Mouse (Mus musculus): ENCODE measurements around the gene Blzf1. TPM values are rescaled to one million over a fixed set of nuclear protein-coding genes. Genes with fewer than 3 reads are reported as not detected.

The Blzf1 gene
- polyA plus RNA-seq (2014; fragmentation: Nextera tagmentation; extraction: Ambion mirVana) = 28.8 and 30.8 TPM in 2 replicates

- peak; percentile 100 for DNase-seq (ENCODE audit: low spot score)
- H3K4me3 ChIP-seq (ENCODE audit: low read depth, low read length) = peak within 1 kb of the TSS; percentile 48
- under 1% methylated on average over 35 of the region's 35 CpGs for WGBS
Observed at GRCm38 (mm10) chr1:164307124-164307751, at the start of gene Blzf1. Blzf1 (minus strand) TSS chr1:164307489.

GRCm38 (mm10) chr1:164353443-164353842 is 46.2 kb upstream of the Blzf1 start:
- Histone ChIP-seq H3K27me3 (ENCODE audit: control insufficient read depth, insufficient read depth, low read length) (no peaks in the 10 kb centered on the region), H3K4me1 (replicated peaks; ENCODE audit: control insufficient read depth, insufficient read depth, low read length) (no peaks in the 10 kb centered on the region; the same call in 1 of the 2 replicates), H3K9me3 (ENCODE audit: control insufficient read depth, low read length) (no peaks in the 10 kb centered on the region), H3K27ac (ENCODE audit: low read depth, low read length) (no peak overlapping the region), H3K36me3 (ENCODE audit: control insufficient read depth, insufficient read depth, low read length) (no peaks in the 10 kb centered on the region), H3K4me3 (ENCODE audit: low read depth, low read length) (no peak overlapping the region), H3K9ac (ENCODE audit: low read depth, low read length) (no peak overlapping the region), H3K4me2 (replicated peaks; ENCODE audit: low read depth, low read length) (no peak overlapping the region)
- 52% methylated on average over 3 of the region's 3 CpGs for WGBS
- ATAC-seq (ENCODE audit: low FRiP score) (peak; percentile 40; the same call in 1 of the 2 replicates), DNase-seq (ENCODE audit: low spot score) (no peak)

More at GRCm38 (mm10) chr1:164307124-164307751, at the start of gene Blzf1:
- no peaks in the 10 kb centered on the region for H3K36me3 ChIP-seq (ENCODE audit: control insufficient read depth, insufficient read depth, low read length)
- ATAC-seq (ENCODE audit: low FRiP score) = peak; percentile 99
- H3K9ac ChIP-seq (ENCODE audit: low read depth, low read length) = peak within 1 kb of the TSS; percentile 48
- no peaks in the 10 kb centered on the region for H3K27me3 ChIP-seq (ENCODE audit: control insufficient read depth, insufficient read depth, low read length)
- H3K4me2 ChIP-seq (replicated peaks; ENCODE audit: low read depth, low read length) = peak within 1 kb of the TSS; percentile 59
- H3K9me3 ChIP-seq (ENCODE audit: control insufficient read depth, low read length) = no peaks in the 10 kb centered on the region
- H3K4me1 ChIP-seq (replicated peaks; ENCODE audit: control insufficient read depth, insufficient read depth, low read length) = no peaks in the 10 kb centered on the region
- H3K27ac ChIP-seq (ENCODE audit: low read depth, low read length) = no peak within 1 kb of the TSS

- 87% methylated on average over 3 of the region's 3 CpGs for WGBS
- ATAC-seq (ENCODE audit: low FRiP score) = no peak
Observed at GRCm38 (mm10) chr1:164342161-164342560, 34.9 kb upstream of the Blzf1 start.

GRCm38 (mm10) chr1:164335846-164336245 is 28.6 kb upstream of the Blzf1 start:
- Histone ChIP-seq H3K9me3 (ENCODE audit: control insufficient read depth, low read length) (no peaks in the 10 kb centered on the region), H3K4me3 (ENCODE audit: low read depth, low read length) (no peak overlapping the region), H3K4me1 (replicated peaks; ENCODE audit: control insufficient read depth, insufficient read depth, low read length) (no peaks in the 10 kb centered on the region), H3K27me3 (ENCODE audit: control insufficient read depth, insufficient read depth, low read length) (no peaks in the 10 kb centered on the region), H3K4me2 (replicated peaks; ENCODE audit: low read depth, low read length) (no peak overlapping the region), H3K27ac (ENCODE audit: low read depth, low read length) (no peak overlapping the region), H3K9ac (ENCODE audit: low read depth, low read length) (no peak overlapping the region), H3K36me3 (ENCODE audit: control insufficient read depth, insufficient read depth, low read length) (peaks cover 4% of the 10 kb centered on the region; the same call in 1 of the 2 replicates)
- DNase-seq (ENCODE audit: low spot score) = no peak
- 91% methylated on average over 4 of the region's 4 CpGs for WGBS
- ATAC-seq (ENCODE audit: low FRiP score) = no peak

More at GRCm38 (mm10) chr1:164342161-164342560, 34.9 kb upstream of the Blzf1 start:
- Histone ChIP-seq H3K9ac (ENCODE audit: low read depth, low read length) (no peak overlapping the region), H3K27ac (ENCODE audit: low read depth, low read length) (no peak overlapping the region), H3K36me3 (ENCODE audit: control insufficient read depth, insufficient read depth, low read length) (no peaks in the 10 kb centered on the region), H3K9me3 (ENCODE audit: control insufficient read depth, low read length) (no peaks in the 10 kb centered on the region), H3K4me3 (ENCODE audit: low read depth, low read length) (no peak overlapping the region), H3K27me3 (ENCODE audit: control insufficient read depth, insufficient read depth, low read length) (no peaks in the 10 kb centered on the region), H3K4me2 (replicated peaks; ENCODE audit: low read depth, low read length) (no peak overlapping the region), H3K4me1 (replicated peaks; ENCODE audit: control insufficient read depth, insufficient read depth, low read length) (no peaks in the 10 kb centered on the region)
- DNase-seq (ENCODE audit: low spot score) = no peak

GRCm38 (mm10) chr1:164335435-164335834 is 28.1 kb upstream of the Blzf1 start:
- DNase-seq (ENCODE audit: low spot score) = no peak
- Histone ChIP-seq H3K27me3 (ENCODE audit: control insufficient read depth, insufficient read depth, low read length) (no peaks in the 10 kb centered on the region), H3K4me2 (replicated peaks; ENCODE audit: low read depth, low read length) (no peak overlapping the region), H3K9ac (ENCODE audit: low read depth, low read length) (no peak overlapping the region), H3K4me1 (replicated peaks; ENCODE audit: control insufficient read depth, insufficient read depth, low read length) (no peaks in the 10 kb centered on the region), H3K27ac (ENCODE audit: low read depth, low read length) (no peak overlapping the region), H3K9me3 (ENCODE audit: control insufficient read depth, low read length) (no peaks in the 10 kb centered on the region), H3K36me3 (ENCODE audit: control insufficient read depth, insufficient read depth, low read length) (peaks cover 4% of the 10 kb centered on the region; the same call in 1 of the 2 replicates), H3K4me3 (ENCODE audit: low read depth, low read length) (no peak overlapping the region)
- ATAC-seq (ENCODE audit: low FRiP score) = no peak
- 93% methylated on average over 3 of the region's 3 CpGs for WGBS

- WGBS = 89% methylated on average over 11 of the region's 11 CpGs
- Histone ChIP-seq H3K4me2 (replicated peaks; ENCODE audit: low read depth, low read length) (no peak overlapping the region), H3K9ac (ENCODE audit: low read depth, low read length) (no peak overlapping the region), H3K27ac (ENCODE audit: low read depth, low read length) (no peak overlapping the region), H3K9me3 (ENCODE audit: control insufficient read depth, low read length) (no peaks in the 10 kb centered on the region), H3K27me3 (ENCODE audit: control insufficient read depth, insufficient read depth, low read length) (no peaks in the 10 kb centered on the region), H3K36me3 (ENCODE audit: control insufficient read depth, insufficient read depth, low read length) (peaks cover 4% of the 10 kb centered on the region; the same call in 1 of the 2 replicates), H3K4me1 (replicated peaks; ENCODE audit: control insufficient read depth, insufficient read depth, low read length) (no peaks in the 10 kb centered on the region), H3K4me3 (ENCODE audit: low read depth, low read length) (no peak overlapping the region)
- no peak for ATAC-seq (ENCODE audit: low FRiP score)
- DNase-seq (ENCODE audit: low spot score) = no peak
Observed at GRCm38 (mm10) chr1:164332559-164332958, 25.3 kb upstream of the Blzf1 start.

- Histone ChIP-seq H3K4me3 (ENCODE audit: low read depth, low read length) (no peak overlapping the region), H3K9me3 (ENCODE audit: control insufficient read depth, low read length) (no peaks in the 10 kb centered on the region), H3K36me3 (ENCODE audit: control insufficient read depth, insufficient read depth, low read length) (no peaks in the 10 kb centered on the region), H3K4me1 (replicated peaks; ENCODE audit: control insufficient read depth, insufficient read depth, low read length) (no peaks in the 10 kb centered on the region), H3K27me3 (ENCODE audit: control insufficient read depth, insufficient read depth, low read length) (no peaks in the 10 kb centered on the region), H3K9ac (ENCODE audit: low read depth, low read length) (no peak overlapping the region), H3K27ac (ENCODE audit: low read depth, low read length) (no peak overlapping the region), H3K4me2 (replicated peaks; ENCODE audit: low read depth, low read length) (no peak overlapping the region)
- DNase-seq (ENCODE audit: low spot score) (no peak), ATAC-seq (ENCODE audit: low FRiP score) (no peak)
- WGBS = 85% methylated on average over 7 of the region's 7 CpGs
Observed at GRCm38 (mm10) chr1:164327764-164328163, 20.5 kb upstream of the Blzf1 start.

- DNase-seq (ENCODE audit: low spot score) = peak; percentile 10
- ATAC-seq (ENCODE audit: low FRiP score) = peak; percentile 56; the same call in 1 of the 2 replicates
- Histone ChIP-seq H3K4me2 (replicated peaks; ENCODE audit: low read depth, low read length) (no peak overlapping the region), H3K27ac (ENCODE audit: low read depth, low read length) (no peak overlapping the region), H3K9ac (ENCODE audit: low read depth, low read length) (no peak overlapping the region), H3K9me3 (ENCODE audit: control insufficient read depth, low read length) (no peaks in the 10 kb centered on the region), H3K4me1 (replicated peaks; ENCODE audit: control insufficient read depth, insufficient read depth, low read length) (no peaks in the 10 kb centered on the region), H3K36me3 (ENCODE audit: control insufficient read depth, insufficient read depth, low read length) (no peaks in the 10 kb centered on the region), H3K4me3 (ENCODE audit: low read depth, low read length) (no peak overlapping the region), H3K27me3 (ENCODE audit: control insufficient read depth, insufficient read depth, low read length) (no peaks in the 10 kb centered on the region)
- WGBS = 77% methylated on average over 6 of the region's 6 CpGs
Observed at GRCm38 (mm10) chr1:164326600-164327155, 19.4 kb upstream of the Blzf1 start.

GRCm38 (mm10) chr1:164324878-164325277 is 17.6 kb upstream of the Blzf1 start:
- H3K36me3 ChIP-seq (ENCODE audit: control insufficient read depth, insufficient read depth, low read length) = no peaks in the 10 kb centered on the region
- no peaks in the 10 kb centered on the region for H3K9me3 ChIP-seq (ENCODE audit: control insufficient read depth, low read length)
- WGBS = 84% methylated on average over 2 of the region's 2 CpGs
- no peak overlapping the region for H3K9ac ChIP-seq (ENCODE audit: low read depth, low read length)
- no peaks in the 10 kb centered on the region for H3K4me1 ChIP-seq (replicated peaks; ENCODE audit: control insufficient read depth, insufficient read depth, low read length)
- no peak overlapping the region for H3K27ac ChIP-seq (ENCODE audit: low read depth, low read length)
- no peak overlapping the region for H3K4me2 ChIP-seq (replicated peaks; ENCODE audit: low read depth, low read length)
- DNase-seq (ENCODE audit: low spot score) (no peak), ATAC-seq (ENCODE audit: low FRiP score) (no peak)
- H3K27me3 ChIP-seq (ENCODE audit: control insufficient read depth, insufficient read depth, low read length) = no peaks in the 10 kb centered on the region
- H3K4me3 ChIP-seq (ENCODE audit: low read depth, low read length) = no peak overlapping the region
